Mouse (Mus musculus) thymus, postnatal 25 days (tissue): ENCODE results near the gene Polr2g.
A peak's percentile ranks its signal among the peaks of the same experiment; 100 is the strongest.

Experiments used
- DNase-seq: peaks from one replicate; pipeline ENCODE4 v3.0.0; 2022

The Polr2g gene

GRCm38 (mm10) chr19:8756635-8757387 is 41.6 kb downstream of the Polr2g start, which contains the start of gene Nxf1:
Gene Nxf1, plus strand, starts transcription at chr19:8757073.
- DNase-seq: peak; percentile 94

DNA sequence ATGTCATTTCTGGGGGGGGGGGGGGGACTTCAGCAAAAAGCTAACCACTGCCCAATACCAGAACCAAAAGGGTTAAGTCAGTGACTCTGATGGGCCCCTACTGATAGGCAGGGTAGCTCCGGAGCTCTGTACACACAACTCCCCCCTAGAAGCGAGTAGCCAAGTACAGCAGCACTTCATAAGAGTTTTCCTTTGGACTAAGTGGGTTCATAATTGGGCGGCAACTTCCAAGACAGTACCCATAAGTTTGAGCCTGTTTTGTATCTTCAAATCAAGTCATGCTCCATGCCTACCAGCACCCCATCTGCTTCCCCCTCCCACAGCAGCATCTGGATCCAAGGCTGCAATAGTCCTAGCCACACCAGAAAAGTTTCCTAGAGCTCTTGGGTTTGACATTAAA is 42.7 kb downstream of the Polr2g start:
- no peak for DNase-seq

- no peak for DNase-seq
Observed at GRCm38 (mm10) chr19:8747368-8747767, 51.0 kb downstream of the Polr2g start.

GRCm38 (mm10) chr19:8745382-8745781 is 53.0 kb downstream of the Polr2g start:
- DNase-seq: no peak
